Mouse (Mus musculus) liver, embryonic 14.5 days (tissue): ENCODE results near the gene Casp2. TPM values are rescaled to one million over a fixed set of nuclear protein-coding genes. Genes with fewer than 3 reads are reported as not detected.

Experiments
- ATAC-seq: fragments of 200-750 bp; cut with Nextera tagmentation; 2 replicates; pipeline ENCODE4 v1.8.0; 2017; ENCODE audit warnings: moderate number of reproducible peaks, mild to moderate bottlenecking, moderate library complexity; ENCODE audit not compliant: insufficient read depth
- DNase-seq, 3 experiments: peaks; one replicate each; pipeline ENCODE4 v3.0.0-alpha.2; 2012 to 2013; ENCODE audit warnings: low read depth in 3 of 3, low spot score in 3 of 3
- H3K27ac ChIP-seq: fragments of 300-500 bp; sonication (generic); 2 replicates; pipeline ENCODE4 v1.5.1; 2014; ENCODE audit warnings: moderate library complexity, mild to moderate bottlenecking, control low read depth, inconsistent platforms
- H3K27me3 ChIP-seq: fragments of 300-500 bp; sonication (generic); 2 replicates; pipeline ENCODE4 v1.6.1; 2014; ENCODE audit warnings: mild to moderate bottlenecking, low read length, moderate library complexity; ENCODE audit not compliant: control insufficient read depth, insufficient read depth
- H3K36me3 ChIP-seq: fragments of 300-500 bp; sonication (generic); replicated peaks from 2 replicates; pipeline ENCODE4 v1.6.1; 2014; ENCODE audit warnings: low read depth; ENCODE audit not compliant: control insufficient read depth, insufficient read depth
- H3K4me1 ChIP-seq, 2 experiments: fragments of 200-500 bp in 1 of 2; fragments of 300-500 bp in 1 of 2; sonication (generic) in 1 of 2; replicated peaks; 2 replicates each; pipeline ENCODE4 v1.6.1; 2012 to 2014; ENCODE audit warnings: antibody characterized with exemption in 1 of 2, inconsistent platforms in 1 of 2, low read length in 1 of 2; ENCODE audit not compliant: control insufficient read depth in 2 of 2, insufficient read depth in 2 of 2
- H3K4me2 ChIP-seq: fragments of 300-500 bp; sonication (generic); 2 replicates; pipeline ENCODE4 v1.6.1; 2014; ENCODE audit warnings: low read depth, mild to moderate bottlenecking, control low read depth, moderate library complexity
- H3K4me3 ChIP-seq, 2 experiments: fragments of 200-500 bp in 1 of 2; fragments of 300-500 bp in 1 of 2; sonication (generic) in 1 of 2; 2 replicates each; pipeline ENCODE4 v1.5.1; 2012 to 2014; ENCODE audit warnings: low read depth in 2 of 2, low read length in 2 of 2, mild to moderate bottlenecking in 2 of 2, control low read depth in 1 of 2, inconsistent platforms in 1 of 2, moderate library complexity in 1 of 2; ENCODE audit not compliant: insufficient read depth in 1 of 2
- H3K9ac ChIP-seq: fragments of 300-500 bp; sonication (generic); replicated peaks from 2 replicates; pipeline ENCODE4 v1.6.1; 2014; ENCODE audit warnings: mild to moderate bottlenecking, control low read depth, moderate library complexity
- H3K9me3 ChIP-seq: fragments of 300-500 bp; sonication (generic); 2 replicates; pipeline ENCODE4 v1.6.1; 2016; ENCODE audit warnings: low read length, mixed read lengths; ENCODE audit not compliant: control insufficient read depth
- CTCF ChIP-seq: IDR thresholded peaks from 2 replicates; pipeline ENCODE4 v1.5.1; 2016; ENCODE audit warnings: antibody characterized with exemption, low read depth, control low read depth
- EP300 ChIP-seq: IDR thresholded peaks from 2 replicates; pipeline ENCODE4 v1.6.1; 2016; ENCODE audit warnings: antibody characterized with exemption, low read depth
- WGBS: fragments of 180-500 bp; shearing (Covaris S2); extraction: QIAGEN DNeasy Blood & Tissue Kit; methylation state at CpG from one replicate; pipeline ENCODE4 v1.1.7; 2014; ENCODE audit not compliant: insufficient replicate concordance; 5-methylcytosine and 5-hydroxymethylcytosine counted together
- polyA plus RNA-seq, 2 experiments: library from polyadenylated mRNA; depleted of rRNA in 1 of 2; stranded (reverse) in 1 of 2; unstranded in 1 of 2; fragments of >200 nt; fragmentation: Nextera tagmentation in 1 of 2; extraction: Ambion mirVana in 1 of 2; gene quantifications; 2 replicates each; pipeline versions ENCODE4 v1.2.1 to v1.2.3; 2012 to 2014

Casp2 gene
- polyA plus RNA-seq, 2 experiments: 21.9 to 26.1 TPM

- no peak for TF ChIP-seq CTCF
- no peak for TF ChIP-seq EP300
- Histone ChIP-seq H3K27me3 (no peaks in the 10 kb centered on the region), H3K4me3 (no peak overlapping the region), H3K9ac (no peak overlapping the region), H3K9me3 (no peaks in the 10 kb centered on the region), H3K27ac (no peak overlapping the region), H3K36me3 (no peaks in the 10 kb centered on the region), H3K4me2 (no peak overlapping the region), H3K4me1 (peaks cover 8 to 17% of the 10 kb centered on the region in 2 experiments)
- DNase-seq: no peak
- no peak for ATAC-seq
- 24% methylated on average over 6 of the region's 6 CpGs for WGBS
Observed at GRCm38 (mm10) chr6:42260430-42260829, 4.4 kb upstream of the Casp2 start.

GRCm38 (mm10) chr6:42261524-42262170, 3.1 kb upstream of the Casp2 start, which contains the start of gene Tmem139:
Gene Tmem139, plus strand, starts transcription at chr6:42261970.
- no peak for DNase-seq
- no peak for ATAC-seq
- 38% methylated on average over 20 of the region's 20 CpGs for WGBS
- H3K27ac ChIP-seq: no peak within 1 kb of the TSS
- peaks cover 11 to 18% of the 10 kb centered on the region in 2 experiments for H3K4me1 ChIP-seq
- H3K9ac ChIP-seq: no peak within 1 kb of the TSS; the same call in 1 of the 2 replicates
- H3K9me3 ChIP-seq: no peaks in the 10 kb centered on the region
- no peaks in the 10 kb centered on the region for H3K36me3 ChIP-seq
- TF ChIP-seq EP300: no peak
- 0 out of 2 replicates have a peak within 1 kb of the TSS, but pooled peaks have one; percentile 11 for H3K4me2 ChIP-seq
- no peak within 1 kb of the TSS for H3K4me3 ChIP-seq
- no peaks in the 10 kb centered on the region for H3K27me3 ChIP-seq

GRCm38 (mm10) chr6:42265391-42266330, 876 bp downstream of the Casp2 start:
- Histone ChIP-seq H3K4me1 (peaks cover 8 to 10% of the 10 kb centered on the region in 2 experiments), H3K27me3 (no peaks in the 10 kb centered on the region), H3K4me2 (peak overlapping the region; percentile 85), H3K9me3 (no peaks in the 10 kb centered on the region), H3K36me3 (peaks cover 35% of the 10 kb centered on the region), H3K4me3 (peak overlapping the region; percentile 96 to 97), H3K27ac (peak overlapping the region; percentile 53), H3K9ac (peak overlapping the region; percentile 85)
- no peak for ATAC-seq
- TF ChIP-seq EP300 (peak; percentile 58; the same call in 1 of the 2 replicates), CTCF (0 out of 2 replicates have a peak, but pooled peaks have one; percentile 3)
- under 1% methylated on average over 21 of the region's 21 CpGs for WGBS
- peak; percentile 51 to 63 (median 58) for DNase-seq

GRCm38 (mm10) chr6:42270817-42271216, 6.0 kb downstream of the Casp2 start:
- H3K36me3 ChIP-seq: peaks cover 80% of the 10 kb centered on the region
- TF ChIP-seq EP300 (no peak), CTCF (no peak)
- H3K4me2 ChIP-seq: no peak overlapping the region
- no peak overlapping the region for H3K27ac ChIP-seq
- no peak overlapping the region for H3K4me3 ChIP-seq
- peaks cover 3 to 4% of the 10 kb centered on the region in 2 experiments; a peak in 3 of 4 replicates for H3K4me1 ChIP-seq
- no peaks in the 10 kb centered on the region for H3K9me3 ChIP-seq
- ATAC-seq (no peak), DNase-seq (no peak)
- no peaks in the 10 kb centered on the region for H3K27me3 ChIP-seq
- no peak overlapping the region for H3K9ac ChIP-seq

- no peak overlapping the region for H3K4me2 ChIP-seq
- ATAC-seq: no peak
- TF ChIP-seq CTCF: no peak
- TF ChIP-seq EP300: no peak
- H3K9me3 ChIP-seq: no peaks in the 10 kb centered on the region
- no peak overlapping the region for H3K27ac ChIP-seq
- H3K36me3 ChIP-seq: peaks cover 91% of the 10 kb centered on the region
- 68% methylated on average over 2 of the region's 2 CpGs for WGBS
- no peak overlapping the region for H3K4me3 ChIP-seq
- H3K9ac ChIP-seq: no peak overlapping the region
- H3K27me3 ChIP-seq: no peaks in the 10 kb centered on the region
- no peaks in the 10 kb centered on the region for H3K4me1 ChIP-seq
- no peak for DNase-seq
Observed at GRCm38 (mm10) chr6:42276151-42276550, 11.4 kb downstream of the Casp2 start.
